Mouse (Mus musculus) inflammation-experienced regulatory T-cells (primary cell): ENCODE results near the gene Ssb. TPM values are rescaled to one million over a fixed set of nuclear protein-coding genes. Genes with fewer than 3 reads are reported as not detected.

Experiments
- polyA plus RNA-seq, 2 experiments: library from polyadenylated mRNA; unstranded; fragments of 100-300 nt; shearing (Covaris generic); gene quantifications; one replicate each; pipeline ENCODE4 v1.2.1; 2017

The Ssb gene
- 100 to 1,000 TPM; 346 to 364 TPM for polyA plus RNA-seq

DNA sequence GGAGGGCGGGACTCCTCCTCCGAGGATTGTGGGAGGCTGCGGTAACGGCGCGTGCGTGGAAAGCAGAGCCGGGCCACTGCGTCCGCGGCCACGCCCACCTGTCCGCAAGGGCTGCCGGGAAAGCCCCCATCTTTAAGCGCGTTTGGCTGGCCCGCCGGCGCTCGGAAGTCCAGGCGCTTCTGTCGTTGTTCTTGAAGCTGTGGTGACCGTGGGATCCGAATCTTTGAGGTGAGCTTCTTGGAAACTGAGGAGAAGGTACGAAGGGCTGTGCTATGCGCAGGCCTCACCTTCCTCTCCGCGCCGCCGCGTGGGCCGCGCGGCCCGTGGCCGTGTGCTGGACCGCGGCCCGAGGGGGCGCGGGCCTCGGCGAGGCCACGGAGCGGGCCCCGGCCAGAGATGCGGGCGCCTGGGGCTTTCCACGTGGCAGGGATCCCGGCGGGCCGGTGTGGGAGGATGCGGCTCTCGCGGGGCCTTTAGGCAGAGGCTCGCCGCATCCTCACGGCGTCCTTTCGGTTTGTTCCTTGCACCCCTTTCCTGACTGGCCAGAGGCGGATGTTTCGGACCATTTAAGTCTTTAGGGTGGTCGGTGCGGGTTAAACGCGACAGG is at the start of gene Ssb:
Gene Ssb, plus strand, starts transcription at position 78 of the 607 bp plus-strand sequence.

DNA sequence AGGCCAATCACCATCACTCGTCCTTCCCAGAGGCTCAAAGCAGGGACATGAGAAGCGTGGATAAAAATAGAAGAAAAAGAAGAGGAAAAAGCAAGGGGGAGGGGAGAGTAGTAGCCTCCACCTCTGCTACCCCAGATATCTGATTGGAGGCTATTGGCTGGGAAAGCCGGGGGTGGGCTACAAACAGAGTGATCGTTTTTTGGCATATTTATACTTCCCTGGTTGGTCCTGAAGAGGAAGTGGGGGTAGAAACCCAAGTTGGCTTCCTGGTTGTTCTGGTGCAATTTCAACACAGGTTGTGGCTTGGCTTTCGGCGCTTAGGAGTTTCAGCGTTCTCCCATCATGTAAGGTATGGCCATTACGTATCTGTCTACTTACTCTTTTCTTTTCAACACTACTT is 39.7 kb upstream of the Ssb start, which contains the start of gene Klhl23:
Gene Klhl23, plus strand, starts transcription at position 234 of the 400 bp plus-strand sequence.

DNA sequence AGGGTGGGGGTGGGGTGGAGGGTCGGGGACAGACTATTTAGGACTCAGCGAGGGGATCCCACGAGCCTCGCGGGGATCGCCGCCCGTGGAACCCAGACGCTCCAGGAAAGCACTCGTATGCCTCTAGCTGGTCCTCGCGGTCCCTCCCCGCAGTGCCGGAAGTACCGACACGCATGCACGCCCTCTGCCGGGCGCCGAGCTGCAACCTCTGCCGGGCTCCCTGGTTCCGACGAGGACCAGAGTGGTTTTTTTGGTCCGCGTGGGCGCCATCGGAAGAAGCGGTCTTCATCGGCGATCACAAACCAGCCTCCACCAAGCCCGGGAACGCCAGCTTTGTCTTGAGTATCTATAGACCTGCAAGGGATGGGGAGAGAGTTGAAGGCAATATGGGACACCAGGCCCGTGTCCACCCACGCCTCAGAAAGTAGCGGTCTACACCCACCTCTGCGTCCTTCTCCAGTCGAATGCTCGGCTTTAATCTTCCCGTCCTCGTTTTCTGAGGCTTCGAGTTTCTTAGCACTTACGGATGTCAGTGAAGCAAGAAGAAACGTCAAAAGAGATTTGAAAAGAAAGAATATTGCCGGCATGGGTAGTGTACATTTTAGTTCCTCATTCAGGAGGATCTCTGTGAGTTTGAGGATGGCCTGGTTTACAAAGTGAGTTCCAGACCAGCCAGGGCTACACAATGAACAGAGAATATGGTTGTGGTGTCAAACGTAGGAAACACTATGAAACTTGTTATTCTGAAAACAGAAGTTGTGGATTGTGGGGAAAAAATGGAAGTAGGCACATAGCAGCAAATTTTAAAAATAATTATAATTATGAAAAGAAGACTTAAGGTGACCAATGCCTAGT is 24.3 kb downstream of the Ssb start, which contains the start of gene Mettl5:
Gene Mettl5, minus strand, starts transcription at position 165 of the 855 bp plus-strand sequence.

DNA sequence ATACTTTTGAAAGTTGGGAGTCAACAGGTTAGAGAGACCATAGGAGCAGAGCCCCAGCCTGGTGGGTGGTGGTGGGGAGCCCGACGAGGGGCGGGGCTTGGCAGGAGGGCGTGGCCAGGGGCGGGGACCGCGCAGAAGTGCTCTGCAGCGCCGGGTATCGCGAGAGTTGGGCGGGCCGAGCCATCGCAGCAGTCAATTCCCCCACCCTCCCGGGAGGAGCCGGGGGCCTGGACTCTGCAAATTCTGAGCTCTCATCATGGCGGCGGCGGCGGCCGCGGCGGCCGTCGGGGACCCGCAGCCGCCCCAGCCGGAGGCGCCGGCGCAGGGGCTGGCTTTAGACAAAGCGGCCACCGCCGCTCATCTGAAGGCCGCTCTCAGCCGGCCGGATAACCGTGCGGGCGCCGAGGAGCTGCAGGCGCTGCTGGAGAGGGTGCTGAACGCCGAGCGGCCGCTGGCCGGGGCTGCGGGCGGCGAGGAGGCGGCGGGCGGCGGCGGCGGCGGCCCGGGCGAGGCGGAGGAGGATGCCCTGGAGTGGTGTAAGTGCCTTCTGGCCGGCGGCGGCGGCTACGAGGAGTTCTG is 35.8 kb downstream of the Ssb start, which contains the start of gene Ubr3:
Gene Ubr3, plus strand, starts transcription at position 208 of the 579 bp plus-strand sequence.

Other genes with a start within 250 kb of the Ssb start
- 1 to 10 TPM in 1 of 2 experiments, under 1 TPM in 1; 0.54 to 4.5 TPM for gene Bbs5, start 214.4 kb upstream of the Ssb start, polyA plus RNA-seq
- gene Klhl41, start 191.4 kb upstream of the Ssb start, polyA plus RNA-seq, result under 1 TPM in 1 of 2 experiments, not detected in 1; 0.06 TPM
- gene Fastkd1, start 148.0 kb upstream of the Ssb start, polyA plus RNA-seq, result 10 to 100 TPM in 1 of 2 experiments, 1 to 10 TPM in 1; 9.8 to 14.3 TPM
- 100 to 1,000 TPM; 183 to 197 TPM for gene Ppig, start 139.0 kb upstream of the Ssb start, polyA plus RNA-seq
- 1 to 10 TPM; 3.9 to 4.2 TPM for gene Ccdc173, start 72.0 kb upstream of the Ssb start, polyA plus RNA-seq
- gene Phospho2, start 71.9 kb upstream of the Ssb start, polyA plus RNA-seq, result 10 to 100 TPM; 43.5 to 44.2 TPM
- under 1 TPM in 1 of 2 experiments, not detected in 1; 0.45 TPM for gene Klhl23, start 39.6 kb upstream of the Ssb start, polyA plus RNA-seq
- 10 to 100 TPM; 28.1 to 32.3 TPM for gene Mettl5, start 24.1 kb downstream of the Ssb start, polyA plus RNA-seq
- gene Ubr3, start 35.7 kb downstream of the Ssb start, polyA plus RNA-seq, result 10 to 100 TPM; 19.5 to 24.8 TPM
- 10 to 100 TPM in 1 of 2 experiments, 1 to 10 TPM in 1; 9.3 to 22.8 TPM for gene Myo3b, start 177.6 kb downstream of the Ssb start, polyA plus RNA-seq